Mouse (Mus musculus) liver, embryonic 16.5 days (tissue): Measurements from ENCODE around the gene 4933430I17Rik. TPM values are rescaled to one million over a fixed set of nuclear protein-coding genes. Genes with fewer than 3 reads are reported as not detected.
"Not testable (repeated sequence)": the region's sequence is repeated elsewhere in the genome, so short reads cannot be mapped to it uniquely, and the experiment has no call there.

ENCODE experiments used
- ATAC-seq: fragments of 200-750 bp; cut with Nextera tagmentation; 2 replicates; pipeline ENCODE4 v1.8.0; 2017; ENCODE audit warnings: low read depth, mild to moderate bottlenecking, moderate number of reproducible peaks, moderate library complexity
- H3K27ac ChIP-seq: fragments of 300-500 bp; sonication (generic); 2 replicates; pipeline ENCODE4 v1.5.1; 2014; ENCODE audit warnings: mild to moderate bottlenecking, low read length
- H3K27me3 ChIP-seq: fragments of 300-500 bp; sonication (generic); 2 replicates; pipeline ENCODE4 v1.6.1; 2014; ENCODE audit warnings: low read depth, low read length, mixed read lengths; ENCODE audit not compliant: control insufficient read depth, insufficient read depth
- H3K36me3 ChIP-seq: fragments of 300-500 bp; sonication (generic); 2 replicates; pipeline ENCODE4 v1.6.1; 2014; ENCODE audit warnings: mild to moderate bottlenecking; ENCODE audit not compliant: control insufficient read depth, insufficient read depth
- H3K4me1 ChIP-seq: fragments of 300-500 bp; sonication (generic); 2 replicates; pipeline ENCODE4 v1.6.1; 2014; ENCODE audit warnings: low read depth, low read length, mixed read lengths; ENCODE audit not compliant: control insufficient read depth
- H3K4me2 ChIP-seq: fragments of 300-500 bp; sonication (generic); 2 replicates; pipeline ENCODE4 v1.6.1; 2014; ENCODE audit warnings: low read depth, low read length, mixed read lengths
- H3K4me3 ChIP-seq: fragments of 300-500 bp; sonication (generic); 2 replicates; pipeline ENCODE4 v1.5.1; 2014; ENCODE audit warnings: low read depth, mild to moderate bottlenecking, low read length
- H3K9ac ChIP-seq: fragments of 300-500 bp; sonication (generic); 2 replicates; pipeline ENCODE4 v1.6.1; 2014; ENCODE audit warnings: low read depth, low read length
- H3K9me3 ChIP-seq: fragments of 300-500 bp; sonication (generic); replicated peaks from 2 replicates; pipeline ENCODE4 v1.6.1; 2016; ENCODE audit warnings: low read length; ENCODE audit not compliant: control insufficient read depth
- WGBS: fragments of 180-500 bp; shearing (Covaris S2); extraction: QIAGEN DNeasy Blood & Tissue Kit; methylation state at CpG from one replicate; pipeline ENCODE4 v1.1.7; 2014; ENCODE audit not compliant: insufficient replicate concordance; 5-methylcytosine and 5-hydroxymethylcytosine counted together
- polyA plus RNA-seq: library from polyadenylated mRNA; unstranded; fragments of >200 nt; fragmentation: Nextera tagmentation; extraction: Ambion mirVana; gene quantifications from 2 replicates; pipeline ENCODE4 v1.2.1, GENCODE M21; 2015

Gene 4933430I17Rik
- polyA plus RNA-seq, 1 experiment from 2014 or later: 0.06 TPM

DNA sequence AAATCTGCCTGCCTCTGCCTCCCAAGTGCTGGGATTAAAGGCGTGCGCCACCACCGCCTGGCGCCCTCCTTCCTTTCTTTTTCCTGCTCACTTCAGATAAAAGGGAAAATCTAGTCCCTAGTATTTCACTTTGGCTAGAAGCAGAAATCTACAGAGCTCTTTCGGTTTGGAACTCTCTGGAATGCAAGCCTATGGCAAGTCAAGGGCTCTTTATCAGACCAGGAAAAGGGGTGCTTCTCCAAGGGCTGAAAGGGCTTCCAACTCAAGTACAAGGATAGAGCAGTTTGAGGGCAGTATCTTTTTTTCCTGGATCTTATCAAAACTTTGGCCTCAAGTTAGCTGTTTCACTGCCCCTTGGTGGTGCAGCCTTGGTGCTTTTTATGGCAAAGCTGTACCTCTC lies 44.4 kb downstream of the 4933430I17Rik start:
- no peaks in the 10 kb centered on the region for H3K9me3 ChIP-seq
- H3K9ac ChIP-seq: no peak overlapping the region
- no peak overlapping the region for H3K4me3 ChIP-seq
- no peak for ATAC-seq
- no peak overlapping the region for H3K4me2 ChIP-seq
- no peak overlapping the region for H3K27ac ChIP-seq
- no peaks in the 10 kb centered on the region for H3K27me3 ChIP-seq
- WGBS: 70% methylated on average over 5 of the region's 5 CpGs
- no peaks in the 10 kb centered on the region for H3K36me3 ChIP-seq
- H3K4me1 ChIP-seq: no peaks in the 10 kb centered on the region

DNA sequence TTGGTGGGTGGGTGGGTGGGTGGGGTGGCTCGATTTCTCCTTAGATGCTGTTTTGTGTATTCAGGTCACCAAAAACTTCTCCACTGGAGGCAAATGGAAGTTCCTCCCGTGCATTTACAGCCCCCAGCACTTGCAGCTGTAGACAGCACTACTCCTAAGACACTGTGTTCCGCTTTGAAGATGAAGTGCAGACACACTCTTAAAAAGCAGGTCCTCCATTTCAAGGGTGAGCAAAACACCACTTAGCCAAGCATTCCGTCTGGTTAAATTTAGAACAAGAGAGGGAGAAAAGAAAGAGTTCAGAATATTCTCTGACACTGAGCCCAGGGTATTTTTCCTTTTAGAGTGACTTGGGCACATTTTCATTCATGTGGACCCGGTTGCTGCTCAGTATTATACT lies 44.9 kb downstream of the 4933430I17Rik start:
- no peaks in the 10 kb centered on the region for H3K4me1 ChIP-seq
- WGBS: 55% methylated on average over 5 of the region's 5 CpGs
- no peaks in the 10 kb centered on the region for H3K36me3 ChIP-seq
- ATAC-seq: no peak
- no peaks in the 10 kb centered on the region for H3K9me3 ChIP-seq
- no peak overlapping the region for H3K4me3 ChIP-seq
- H3K27me3 ChIP-seq: no peaks in the 10 kb centered on the region
- H3K4me2 ChIP-seq: no peak overlapping the region
- no peak overlapping the region for H3K27ac ChIP-seq
- no peak overlapping the region for H3K9ac ChIP-seq

DNA sequence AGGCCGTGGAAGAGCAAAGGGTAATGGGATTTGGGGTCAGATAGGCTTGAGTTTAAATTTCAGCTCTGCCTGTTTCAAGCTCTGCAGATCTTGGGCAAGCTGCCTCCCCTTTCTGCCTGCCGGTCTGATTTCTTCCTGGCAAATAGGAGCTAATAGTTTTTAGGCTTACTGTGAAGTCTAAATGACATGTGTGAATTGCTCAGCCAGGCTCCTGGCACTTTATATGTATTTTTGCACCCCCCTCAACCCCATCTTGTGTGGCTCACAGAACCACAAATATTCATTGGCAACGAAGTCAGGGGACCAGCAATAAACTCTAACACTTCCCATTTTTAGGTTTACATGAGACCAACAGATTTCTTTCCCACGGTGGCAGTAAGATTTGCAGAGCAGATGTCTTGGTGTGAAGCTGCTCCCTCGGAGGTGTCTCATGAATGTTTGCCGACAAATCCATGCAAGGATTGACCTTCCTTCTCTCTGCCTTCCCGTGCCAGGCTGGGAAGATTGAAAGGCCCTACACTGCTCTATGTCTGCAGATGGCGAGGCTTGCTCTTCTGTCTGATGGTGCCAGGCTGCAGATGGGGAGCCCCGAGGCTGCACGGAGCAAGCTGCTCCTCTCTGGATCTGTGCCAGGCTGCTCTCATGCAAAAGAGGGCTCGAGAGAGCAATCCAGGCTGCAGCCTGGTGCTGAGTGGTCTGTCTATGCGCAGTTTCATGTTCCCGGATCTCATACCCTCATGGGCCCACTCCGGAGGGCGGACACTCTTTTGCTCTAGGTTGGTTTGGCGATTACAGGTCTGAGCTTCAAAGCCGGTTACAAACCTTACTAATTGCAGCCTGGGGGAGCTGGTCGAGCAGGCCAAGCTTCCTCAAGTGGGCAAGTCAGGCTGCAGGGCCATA lies 57.4 kb downstream of the 4933430I17Rik start:
- Histone ChIP-seq H3K9me3 (no peaks in the 10 kb centered on the region), H3K27me3 (peaks cover 16% of the 10 kb centered on the region), H3K4me3 (peak overlapping the region; percentile 53), H3K27ac (no peak overlapping the region), H3K4me1 (no peaks in the 10 kb centered on the region), H3K9ac (no peak overlapping the region), H3K36me3 (no peaks in the 10 kb centered on the region), H3K4me2 (peak overlapping the region; percentile 59)
- no peak for ATAC-seq
- 22% methylated on average over 18 of the region's 18 CpGs for WGBS

DNA sequence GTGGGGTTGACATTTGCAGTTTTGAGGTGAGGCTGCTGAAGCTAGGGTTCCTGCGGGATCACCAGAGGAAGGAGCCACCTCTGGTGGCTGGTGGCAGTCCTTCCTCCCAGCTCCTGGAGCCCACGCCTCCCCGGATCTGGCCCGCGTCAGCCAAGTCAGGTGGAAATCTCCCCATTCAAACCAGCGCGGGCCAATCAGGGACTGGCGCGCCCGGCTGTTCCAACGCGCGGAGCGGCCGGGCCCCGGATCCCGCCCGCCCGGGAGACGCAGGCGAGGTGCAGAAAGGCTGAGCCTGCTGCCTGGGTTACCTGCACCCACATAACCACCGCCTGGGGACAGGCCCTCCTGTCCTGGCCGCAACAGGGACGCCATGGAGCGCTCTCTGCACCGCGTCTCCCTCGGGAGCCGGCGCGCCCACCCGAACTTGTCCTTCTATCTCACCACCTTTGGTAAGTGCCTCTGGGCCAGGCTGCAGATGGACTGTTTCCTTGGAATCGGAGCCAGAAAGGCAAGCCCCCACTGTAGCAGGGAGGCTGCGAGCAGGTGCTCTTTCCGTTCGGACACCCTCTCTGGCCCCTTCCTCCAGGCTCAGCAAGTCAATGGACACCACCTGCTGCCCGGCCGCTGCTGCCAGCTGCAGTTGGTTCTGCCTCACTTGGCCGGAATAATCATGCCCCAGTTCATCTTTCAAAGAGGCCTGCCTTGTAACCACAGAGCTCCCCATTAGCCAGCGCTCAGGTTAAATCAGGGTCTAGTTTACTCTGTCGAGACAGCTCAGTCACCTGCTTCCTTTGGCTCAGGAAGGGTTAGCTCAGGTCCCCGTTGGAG lies 58.3 kb downstream of the 4933430I17Rik start:
- Histone ChIP-seq H3K36me3 (no peaks in the 10 kb centered on the region), H3K27ac (no peak overlapping the region), H3K4me1 (no peaks in the 10 kb centered on the region), H3K27me3 (peaks cover 16% of the 10 kb centered on the region), H3K9ac (peak overlapping the region; percentile 39; the same call in 1 of the 2 replicates), H3K4me2 (peak overlapping the region; percentile 59), H3K9me3 (no peaks in the 10 kb centered on the region), H3K4me3 (peak overlapping the region; percentile 53)
- ATAC-seq: peak; percentile 72
- WGBS: 5% methylated on average over 41 of the region's 42 CpGs

DNA sequence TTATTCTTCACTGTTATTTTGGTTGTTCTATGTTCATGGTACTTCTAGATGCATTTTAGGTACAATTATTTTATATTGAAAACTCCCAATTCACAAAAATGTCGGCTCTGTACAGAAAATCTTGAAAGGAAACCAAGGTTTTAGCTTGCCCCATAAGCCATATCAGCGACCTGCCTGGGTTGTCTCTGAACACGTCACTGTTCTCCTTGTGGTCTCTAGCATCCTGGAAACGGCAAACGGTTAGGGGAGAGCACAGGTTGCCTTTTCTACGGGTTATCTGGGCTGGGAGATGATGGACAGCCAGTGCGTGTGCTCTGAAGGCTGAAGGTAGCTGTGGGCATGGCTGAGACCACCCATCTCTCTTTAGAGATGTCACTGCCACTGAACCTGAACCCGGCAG lies 61.9 kb downstream of the 4933430I17Rik start:
- Histone ChIP-seq H3K9me3 (no peaks in the 10 kb centered on the region), H3K4me2 (no peak overlapping the region), H3K27ac (no peak overlapping the region), H3K4me3 (no peak overlapping the region), H3K36me3 (no peaks in the 10 kb centered on the region), H3K4me1 (no peaks in the 10 kb centered on the region), H3K27me3 (peaks cover 16% of the 10 kb centered on the region), H3K9ac (no peak overlapping the region)
- no peak for ATAC-seq
- WGBS: 56% methylated on average over 8 of the region's 8 CpGs

DNA sequence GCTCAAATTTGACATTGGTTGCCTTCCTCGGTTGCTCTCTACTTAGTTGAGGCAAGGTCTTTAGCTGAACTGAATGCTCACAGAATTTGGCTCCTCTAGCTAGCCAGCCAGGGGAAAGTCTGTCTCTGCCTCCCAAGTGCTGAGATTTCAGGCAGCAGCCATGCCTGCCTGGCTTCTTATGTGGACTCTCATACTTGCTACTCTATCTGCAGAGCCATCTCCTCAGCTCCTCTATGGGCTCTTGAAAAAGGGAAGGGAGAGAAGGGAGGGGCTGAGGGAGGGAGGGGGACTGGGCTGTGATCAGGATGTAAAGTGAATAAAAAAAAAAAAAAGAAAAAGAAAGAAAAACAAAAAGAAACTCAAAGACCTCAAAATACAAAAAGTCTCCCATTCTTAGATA lies 65.7 kb downstream of the 4933430I17Rik start:
- 48% methylated on average over 1 of the region's 1 CpGs for WGBS
- ATAC-seq: no peak
- no peaks in the 10 kb centered on the region for H3K36me3 ChIP-seq
- no peak overlapping the region for H3K4me2 ChIP-seq
- no peaks in the 10 kb centered on the region for H3K27me3 ChIP-seq
- no peak overlapping the region for H3K9ac ChIP-seq
- H3K4me1 ChIP-seq: no peaks in the 10 kb centered on the region
- no peak overlapping the region for H3K27ac ChIP-seq
- no peak overlapping the region for H3K4me3 ChIP-seq
- no peaks in the 10 kb centered on the region for H3K9me3 ChIP-seq

DNA sequence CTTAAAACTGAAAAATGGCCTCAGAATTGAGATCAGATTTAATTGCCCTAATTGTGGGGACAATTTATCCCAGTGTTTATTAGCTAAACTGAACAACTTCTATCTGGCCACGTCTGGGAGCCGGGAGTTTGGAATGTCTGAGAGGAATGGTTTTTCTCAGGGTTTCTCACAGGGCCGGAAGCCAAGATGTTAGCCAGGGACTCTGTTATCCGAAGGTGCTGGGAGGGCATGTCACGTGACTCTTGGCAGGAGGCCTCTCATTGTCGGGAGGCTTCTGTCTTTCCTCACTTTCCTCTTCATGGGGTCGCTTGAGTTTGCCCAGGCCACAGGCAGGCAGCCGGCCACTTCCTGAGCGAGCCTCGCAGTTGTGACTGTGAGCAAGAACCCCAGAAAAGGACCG lies 66.2 kb downstream of the 4933430I17Rik start:
- H3K9ac ChIP-seq: no peak overlapping the region
- no peak for ATAC-seq

DNA sequence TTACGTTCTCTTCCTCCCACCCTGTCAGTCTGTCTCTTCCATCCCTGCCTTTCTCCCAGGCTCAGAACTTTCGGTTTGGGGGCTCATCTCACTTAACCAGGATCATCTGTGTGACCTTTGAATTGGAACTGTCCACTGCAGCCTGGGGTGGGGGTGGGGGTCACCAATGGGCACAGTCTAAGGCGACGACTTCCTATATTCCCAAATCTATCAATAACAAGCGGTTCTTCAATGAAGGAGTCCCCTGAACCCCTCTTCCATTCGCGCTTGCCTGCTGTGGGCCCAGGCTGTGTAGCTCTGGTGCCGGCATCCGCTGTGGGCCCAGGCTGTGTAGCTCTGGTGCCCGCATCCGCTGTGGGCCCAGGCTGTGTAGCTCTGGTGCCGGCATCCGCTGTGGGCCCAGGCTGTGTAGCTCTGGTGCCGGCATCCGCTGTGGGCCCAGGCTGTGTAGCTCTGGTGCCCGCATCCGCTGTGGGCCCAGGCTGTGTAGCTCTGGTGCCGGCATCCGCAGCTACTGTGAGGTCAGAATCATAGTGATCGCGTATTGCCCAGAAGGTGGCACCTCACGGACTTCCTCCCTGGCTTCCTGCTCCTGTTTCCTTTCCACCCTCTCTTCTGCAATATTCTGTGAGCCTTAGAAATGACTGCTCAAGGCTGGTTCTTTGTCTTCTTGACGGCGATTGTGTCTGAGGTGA lies 68.5 kb downstream of the 4933430I17Rik start:
- WGBS: 59% methylated on average over 24 of the region's 24 CpGs
- H3K9ac ChIP-seq, H3K4me1 ChIP-seq, H3K4me2 ChIP-seq, H3K36me3 ChIP-seq, ATAC-seq, H3K27me3 ChIP-seq, H3K9me3 ChIP-seq, H3K27ac ChIP-seq, H3K4me3 ChIP-seq: not testable (repeated sequence)

More for the DNA sequence above, 66.2 kb downstream of the 4933430I17Rik start:
- H3K27me3 ChIP-seq: no peaks in the 10 kb centered on the region
- no peak overlapping the region for H3K27ac ChIP-seq
- no peaks in the 10 kb centered on the region for H3K9me3 ChIP-seq
- H3K4me2 ChIP-seq: no peak overlapping the region
- H3K36me3 ChIP-seq: no peaks in the 10 kb centered on the region
- H3K4me1 ChIP-seq: no peaks in the 10 kb centered on the region
- no peak overlapping the region for H3K4me3 ChIP-seq
- WGBS: 8% methylated on average over 11 of the region's 11 CpGs
